Mouse (Mus musculus) retina, postnatal 7 days (tissue): ENCODE data around the gene Notch2.

ENCODE experiments used
- DNase-seq: peaks from one replicate; pipeline ENCODE4 v3.0.0-alpha.2; 2012; ENCODE audit warnings: low read depth, low spot score

Gene Notch2

DNA sequence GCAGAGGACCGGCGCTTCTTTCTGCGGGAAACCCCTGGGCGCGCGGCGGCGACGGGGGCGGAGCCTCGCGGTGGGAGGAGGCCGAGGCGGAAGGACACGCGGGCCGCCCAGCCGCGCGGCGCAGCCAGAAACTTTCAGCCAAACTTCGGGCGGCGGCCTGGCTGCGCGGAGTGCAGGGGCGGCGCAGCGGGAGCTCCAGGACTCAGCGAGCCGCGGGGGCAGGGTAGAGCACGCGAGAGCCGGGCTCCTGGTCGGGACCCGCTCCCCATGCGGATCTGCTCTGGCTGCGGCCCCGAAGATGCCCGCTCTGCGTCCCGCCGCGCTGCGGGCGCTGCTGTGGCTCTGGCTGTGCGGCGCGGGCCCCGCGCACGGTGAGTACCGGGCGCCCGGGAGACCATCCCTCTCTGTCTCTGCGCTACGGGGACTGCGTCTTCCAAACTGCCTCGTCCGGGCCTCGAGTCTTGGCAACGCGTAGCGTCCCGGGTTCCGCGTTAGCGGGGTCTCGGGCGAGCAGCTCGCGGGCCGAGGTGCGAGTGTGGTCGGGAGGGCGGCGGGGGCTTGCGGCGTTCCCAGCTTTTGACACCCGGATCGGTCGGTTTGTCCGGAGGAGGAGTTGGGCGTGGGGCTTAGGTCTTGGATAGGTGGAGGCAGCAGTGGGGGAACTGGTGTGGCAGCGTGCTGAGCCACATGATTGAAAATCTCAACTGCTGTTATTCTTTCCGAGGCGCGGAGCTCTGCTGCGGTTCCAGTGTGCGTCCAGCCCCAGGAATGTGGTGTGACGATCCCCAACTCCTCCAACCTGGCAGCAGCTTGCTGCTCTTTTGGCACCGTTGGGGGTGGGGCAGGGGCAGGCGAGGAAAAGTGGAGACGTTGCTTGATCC is at the start of gene Notch2:
Gene Notch2, plus strand, starts transcription at position 127 of the 881 bp plus-strand sequence.
- peak; percentile 85 for DNase-seq

DNA sequence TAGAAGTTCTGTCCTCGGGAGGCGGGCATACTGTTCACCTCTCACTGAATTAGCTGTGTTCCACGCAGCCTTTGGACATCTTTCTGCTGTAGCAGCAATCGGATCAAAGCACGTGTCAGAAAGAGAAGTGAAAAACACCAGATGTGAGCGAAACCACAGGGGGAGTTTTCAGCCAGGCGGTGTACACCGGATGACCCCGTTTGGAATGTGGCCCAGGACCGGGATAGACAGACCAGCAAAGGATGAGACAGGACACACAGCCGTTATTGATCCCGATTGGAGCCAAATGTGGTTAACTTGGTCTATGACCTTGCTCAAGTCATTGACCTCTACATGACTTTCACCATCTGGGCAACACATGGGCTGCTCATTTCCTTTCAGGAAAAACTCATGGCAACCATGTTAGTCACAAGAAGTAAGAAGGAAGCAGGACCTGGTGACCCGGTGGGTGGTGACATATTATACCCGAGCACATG is 48.4 kb upstream of the Notch2 start:
- DNase-seq: no peak

DNA sequence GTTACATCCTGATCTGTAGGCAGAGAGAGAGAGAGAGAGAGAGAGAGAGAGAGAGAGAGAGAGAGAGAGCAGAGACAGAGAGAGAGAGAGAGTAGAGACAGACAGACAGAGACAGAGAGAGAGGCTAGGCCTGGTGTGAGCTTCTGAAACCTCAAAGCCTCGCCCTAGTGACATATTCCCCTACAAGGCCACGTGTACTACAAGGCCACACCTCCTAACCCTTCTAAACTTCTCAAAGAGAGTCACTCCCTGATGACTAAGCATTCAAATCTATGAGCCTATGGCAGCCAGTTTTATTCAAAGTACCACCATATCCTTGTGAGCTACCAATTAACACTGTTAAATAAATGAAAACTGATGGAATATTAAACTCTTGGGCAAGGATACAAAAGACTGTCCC is 45.7 kb upstream of the Notch2 start:
- no peak for DNase-seq

DNA sequence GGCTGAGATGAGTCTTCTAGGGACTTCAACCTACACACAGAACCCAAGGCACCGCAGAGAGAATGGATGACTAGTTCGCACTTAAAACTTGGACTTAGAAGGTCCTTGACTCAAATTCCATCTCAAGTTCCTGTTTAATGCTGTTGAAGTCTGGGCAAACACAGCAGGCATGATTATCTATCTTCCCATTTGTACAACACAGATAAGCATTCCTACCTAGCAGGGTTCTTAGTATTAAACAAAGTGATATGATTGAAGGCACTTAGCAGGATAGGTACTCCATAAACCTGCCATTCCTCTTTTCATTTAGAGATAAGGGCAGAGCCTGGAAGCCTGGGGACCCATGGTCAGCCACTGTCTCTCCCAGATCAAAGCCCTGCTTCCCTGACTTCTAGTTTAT is 45.1 kb upstream of the Notch2 start:
- no peak for DNase-seq

DNA sequence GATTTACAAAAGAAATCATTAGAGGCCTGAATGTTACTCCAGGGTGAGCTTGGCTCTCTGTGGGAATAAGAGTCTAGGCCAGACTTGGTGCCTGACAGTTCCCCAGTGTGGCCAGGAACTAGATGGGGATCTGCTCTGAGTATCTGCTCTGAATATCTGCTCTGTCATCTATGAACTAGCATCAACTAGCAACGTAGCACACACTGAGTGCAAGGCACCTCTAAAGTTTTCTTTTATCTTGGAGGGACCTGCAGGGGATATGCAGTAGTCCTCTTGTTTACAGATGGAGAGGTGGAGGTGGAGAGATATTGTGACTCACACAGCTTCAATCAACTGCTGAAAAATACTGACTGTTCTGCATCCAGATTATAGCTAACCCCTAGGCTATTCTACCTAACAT is 44.3 kb upstream of the Notch2 start:
- DNase-seq: no peak

DNA sequence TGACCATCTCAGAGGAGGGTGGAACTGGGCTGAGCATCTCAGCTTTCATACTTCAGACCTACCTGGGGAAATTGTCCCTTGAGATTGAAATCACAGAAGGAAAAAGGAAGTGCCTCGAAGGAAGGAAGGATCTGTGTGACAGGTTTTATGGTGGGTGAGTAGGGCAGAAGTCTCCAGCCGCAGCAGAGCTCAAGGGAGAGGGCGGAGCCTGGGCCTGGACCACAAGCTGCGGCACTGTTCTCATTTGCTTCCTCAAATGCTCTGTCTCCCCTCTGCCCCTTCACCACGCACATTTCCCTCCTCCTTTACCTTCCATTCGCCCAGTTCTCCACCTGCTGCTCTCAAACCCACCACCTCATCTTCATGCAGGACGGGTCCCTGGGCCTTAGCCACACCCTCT is 42.2 kb upstream of the Notch2 start:
- DNase-seq: no peak

DNA sequence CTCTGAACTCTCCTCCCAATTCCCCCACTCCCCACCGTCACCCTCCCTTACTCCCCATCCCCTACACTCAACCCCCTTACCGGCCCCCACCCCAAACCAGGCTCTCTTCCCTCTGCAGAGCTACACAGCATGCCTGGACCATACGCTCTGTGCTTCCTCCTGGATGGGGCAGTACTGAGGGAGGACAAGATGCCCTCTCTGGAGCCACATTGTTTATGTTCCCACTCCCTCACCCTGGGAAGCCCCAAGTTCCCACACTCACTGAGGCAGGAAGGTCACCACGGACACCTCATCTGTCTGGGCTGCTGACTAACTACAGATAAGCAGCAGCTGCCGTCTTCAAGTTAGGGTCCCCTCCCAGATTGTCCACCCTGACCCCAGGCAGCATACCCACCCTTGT is 41.1 kb upstream of the Notch2 start:
- DNase-seq: no peak

DNA sequence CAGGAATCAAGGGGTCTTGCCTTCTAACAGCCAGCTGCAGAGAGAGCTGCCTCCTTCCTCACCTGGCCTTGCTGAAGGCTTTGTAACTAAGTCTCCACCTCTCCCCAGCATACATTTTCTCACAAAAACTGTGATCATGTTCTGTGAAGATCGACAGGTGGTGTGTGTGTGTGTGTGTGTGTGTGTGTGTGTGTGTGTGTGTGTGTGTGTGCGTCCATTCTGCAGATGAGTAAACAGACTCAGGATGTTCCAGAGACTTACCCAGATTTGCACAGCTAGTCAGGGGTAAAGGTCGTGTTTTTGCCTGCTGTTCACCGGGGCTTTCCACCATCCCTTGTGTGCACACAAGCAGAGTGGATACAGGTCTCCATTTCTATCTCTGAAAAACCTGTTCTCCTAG is 40.6 kb upstream of the Notch2 start:
- DNase-seq: no peak

DNA sequence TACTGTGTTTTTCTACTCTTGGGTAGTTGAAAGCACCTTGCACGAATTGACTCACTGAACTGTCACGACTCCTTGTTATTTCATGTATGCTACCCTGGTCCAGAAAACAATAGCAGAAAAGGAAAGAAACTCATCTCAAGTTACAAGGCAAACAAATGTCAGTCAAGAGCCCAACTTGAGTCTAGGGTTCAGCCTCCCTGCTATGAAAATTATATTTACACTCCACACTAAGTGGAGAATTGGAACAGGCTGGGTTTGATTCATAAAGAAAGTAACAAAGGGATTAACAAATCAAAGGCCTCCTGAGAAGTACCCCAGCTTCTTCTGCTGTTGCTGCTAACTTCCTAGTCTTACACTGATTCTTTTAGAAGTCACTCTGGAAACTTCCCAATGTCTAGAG is 40.0 kb upstream of the Notch2 start:
- no peak for DNase-seq

DNA sequence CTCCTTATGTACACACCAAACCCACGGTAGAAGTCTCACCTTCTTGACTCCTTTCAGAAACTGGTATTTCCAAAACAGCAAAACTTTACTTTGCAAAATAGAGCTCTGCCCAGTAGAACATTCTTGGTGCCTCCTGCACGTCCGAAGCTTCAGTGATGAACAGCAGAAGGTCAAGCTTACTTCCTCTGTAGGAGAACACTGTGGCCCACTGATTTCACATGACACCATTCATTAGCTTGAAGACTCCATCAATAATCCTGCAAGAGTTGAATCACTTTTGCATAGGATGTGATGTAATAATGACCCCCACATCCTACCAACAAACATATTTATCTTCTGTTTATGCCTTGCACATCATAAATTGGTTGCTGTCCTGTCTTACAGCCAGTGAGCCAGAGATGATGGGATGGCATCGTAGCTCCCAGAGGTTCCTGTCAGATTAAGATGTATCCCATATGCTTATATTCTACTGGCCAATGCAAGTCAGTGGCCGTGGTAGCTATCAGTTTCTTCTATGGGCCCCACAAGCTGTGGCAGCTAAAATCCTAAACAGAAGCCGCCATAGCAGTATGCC is 39.0 kb upstream of the Notch2 start:
- DNase-seq: no peak

DNA sequence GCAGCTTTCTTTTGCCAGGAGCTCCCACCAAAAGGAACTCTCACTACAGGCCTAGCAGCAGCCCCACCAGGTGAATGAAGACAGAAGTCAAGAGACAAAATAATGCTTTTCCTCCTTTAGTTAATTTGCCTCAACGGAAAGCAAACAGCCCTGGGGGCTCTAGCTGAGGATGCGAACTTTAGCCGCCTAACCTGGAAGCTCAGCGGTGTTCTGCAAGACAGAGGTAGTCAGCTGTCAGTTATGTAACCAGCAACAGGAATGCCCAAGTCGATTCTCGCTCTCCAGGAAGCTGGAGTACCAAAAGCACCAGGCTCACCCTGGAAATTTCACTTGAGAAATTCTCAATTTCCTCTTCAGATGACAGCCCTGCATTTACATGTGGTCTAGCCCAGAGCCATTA is 36.6 kb upstream of the Notch2 start:
- DNase-seq: no peak

DNA sequence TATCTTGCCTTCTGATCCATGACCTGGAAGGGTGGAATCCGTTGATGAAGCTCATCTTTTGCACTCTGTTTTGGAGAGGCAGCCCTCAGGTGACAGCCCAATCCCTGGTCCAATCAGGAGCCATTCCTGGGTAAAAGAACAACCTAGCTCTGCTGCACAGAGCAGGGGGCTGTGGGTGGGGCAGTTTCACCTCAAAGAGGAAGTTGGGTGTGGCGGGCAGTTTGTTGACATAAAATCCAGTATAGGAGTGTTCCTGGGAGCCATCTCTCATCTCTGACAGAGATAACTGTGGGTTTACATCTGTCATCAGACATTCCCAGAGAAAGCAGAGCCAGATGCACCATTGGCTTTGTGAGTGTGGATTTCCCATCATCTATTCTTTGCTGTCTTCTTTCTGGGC is 34.6 kb upstream of the Notch2 start:
- no peak for DNase-seq

DNA sequence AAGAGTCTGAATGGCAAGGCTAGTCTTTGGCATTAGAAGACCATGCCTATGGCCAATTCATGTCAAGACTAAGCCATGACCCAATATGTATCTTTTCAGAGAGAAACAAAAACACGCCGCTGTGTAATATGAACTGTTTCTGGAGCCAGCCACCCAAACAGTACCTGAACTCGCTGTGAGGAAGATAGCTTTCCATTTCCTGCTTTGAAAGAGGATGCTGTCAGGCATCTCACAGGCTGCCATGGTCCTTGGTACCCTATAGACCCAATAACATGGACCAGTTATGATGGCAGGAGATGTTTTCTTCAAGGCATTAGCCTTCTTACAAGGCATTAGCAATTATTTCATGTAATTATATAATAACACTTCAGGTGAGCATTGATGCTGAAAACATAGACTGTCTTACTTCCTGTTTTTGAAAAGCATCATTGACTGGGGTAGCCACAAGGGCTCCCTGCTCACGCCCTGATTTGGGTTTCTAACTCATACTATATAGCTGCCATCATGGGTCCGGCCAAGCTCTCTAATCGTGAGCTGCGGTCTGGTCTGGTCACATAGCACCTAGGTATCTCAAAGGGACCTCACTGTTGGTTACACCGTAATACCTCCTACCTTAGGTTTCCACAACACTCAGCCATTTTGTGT is 32.5 kb upstream of the Notch2 start:
- no peak for DNase-seq

DNA sequence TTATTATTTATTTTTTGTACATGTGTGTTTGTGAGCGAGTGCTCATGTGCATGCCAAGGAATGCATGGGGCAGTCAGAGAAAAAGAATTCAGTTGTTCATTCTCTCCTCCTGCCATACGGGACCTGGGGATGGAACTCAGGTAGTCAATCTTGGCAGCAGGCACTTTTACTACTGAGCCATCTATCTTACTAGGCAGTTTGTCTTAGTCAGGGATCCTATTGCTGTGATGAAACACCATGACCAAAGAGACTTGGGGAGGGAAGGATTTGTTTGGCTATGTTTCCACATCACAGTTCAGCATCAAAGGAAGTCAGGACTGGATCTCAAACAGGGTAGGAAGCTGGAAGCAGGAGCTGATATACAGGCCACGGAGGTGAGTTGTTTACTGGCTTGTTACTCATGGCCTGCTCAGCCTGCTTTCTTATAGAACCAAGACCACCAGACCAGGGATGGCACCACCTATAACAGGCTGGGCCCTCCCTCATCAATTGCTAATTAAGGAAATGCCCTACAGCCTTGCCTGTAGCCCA is 31.9 kb upstream of the Notch2 start:
- DNase-seq: no peak

DNA sequence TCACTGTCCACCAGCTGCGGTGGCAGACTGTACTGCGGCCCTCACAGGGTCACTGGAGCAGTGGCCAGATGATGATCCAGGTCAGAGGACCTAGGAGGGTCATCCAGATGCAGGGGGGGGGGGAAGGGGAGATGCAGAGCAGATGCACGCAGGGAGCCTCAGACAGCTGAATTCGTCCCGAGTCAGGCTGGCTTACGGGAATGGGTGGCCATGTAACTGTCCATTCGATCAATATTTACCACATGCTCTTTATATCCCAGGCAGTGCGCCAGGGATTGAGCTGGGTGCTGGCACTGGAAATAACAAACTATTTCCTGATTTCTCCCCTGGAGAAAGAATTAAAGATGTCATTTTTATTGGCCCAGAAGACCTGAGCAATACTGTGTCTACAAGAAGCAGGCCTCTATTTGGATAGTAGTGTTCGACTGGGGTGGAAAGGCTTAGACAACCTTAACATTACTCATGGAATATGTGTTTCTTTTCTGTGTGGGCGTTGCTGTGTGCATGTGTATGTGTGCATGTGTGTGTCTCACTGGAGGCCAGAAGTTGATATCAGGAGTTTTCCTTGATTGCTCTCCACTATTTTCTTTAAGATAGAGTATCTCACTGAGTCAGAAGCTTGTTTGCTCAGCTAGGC is 28.3 kb upstream of the Notch2 start:
- no peak for DNase-seq

DNA sequence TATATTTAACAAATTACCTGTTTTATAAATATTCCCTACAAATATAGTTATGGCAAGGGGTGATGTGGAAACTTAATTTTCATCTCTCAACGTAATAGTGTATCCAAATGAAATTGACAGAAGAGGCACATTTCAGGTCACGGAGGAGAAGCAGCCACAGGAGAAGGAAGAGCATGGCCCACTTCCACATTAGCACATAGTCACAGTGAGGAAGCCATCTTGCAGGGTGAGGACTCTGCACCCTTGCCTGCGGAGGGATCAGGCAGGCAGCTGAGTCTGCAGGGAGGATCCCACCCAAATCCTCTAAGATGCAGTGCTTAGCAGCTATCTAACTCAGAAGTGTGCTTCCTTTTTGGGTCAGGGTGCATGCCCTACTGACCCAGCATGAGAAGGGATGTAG is 27.6 kb upstream of the Notch2 start:
- no peak for DNase-seq

DNA sequence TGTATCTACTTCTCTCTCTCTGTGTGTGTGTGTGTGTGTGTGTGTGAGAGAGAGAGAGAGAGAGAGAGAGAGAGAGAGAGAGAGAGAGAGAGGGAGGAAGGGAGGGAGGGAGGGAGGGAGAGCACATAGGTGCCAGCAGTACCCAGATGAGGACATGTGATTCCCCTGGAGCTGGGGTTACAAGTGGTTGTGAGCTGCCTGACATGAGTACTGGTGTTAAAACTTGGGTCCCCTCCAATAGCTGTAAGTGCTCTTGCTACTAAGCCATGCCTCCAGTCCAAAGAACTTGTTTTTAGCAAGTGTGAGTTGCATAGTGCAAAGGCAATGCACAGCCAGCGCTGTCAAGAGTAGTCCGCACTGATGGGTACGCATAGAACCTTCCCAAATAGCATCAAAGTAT is 26.2 kb upstream of the Notch2 start:
- no peak for DNase-seq

DNA sequence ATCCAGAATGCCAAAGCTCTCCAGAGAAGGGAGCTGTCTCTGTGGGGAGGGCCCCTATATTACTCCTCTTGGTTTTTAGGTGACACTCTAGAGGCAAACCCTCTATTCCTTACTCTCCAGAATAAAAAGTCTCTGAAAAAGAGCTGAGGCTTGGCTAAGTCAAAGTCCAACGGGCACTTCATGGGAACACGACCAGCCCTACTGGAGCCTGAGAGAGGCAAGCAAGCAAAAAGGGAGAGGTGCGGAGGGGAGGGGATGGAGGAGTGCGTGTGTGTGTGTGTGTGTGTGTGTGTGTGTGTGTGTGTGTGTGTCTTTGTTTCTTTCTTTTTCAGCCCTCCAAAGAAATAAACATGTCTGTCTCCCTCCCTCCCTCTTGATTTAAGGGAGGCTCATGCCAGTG is 24.6 kb upstream of the Notch2 start:
- DNase-seq: no peak

DNA sequence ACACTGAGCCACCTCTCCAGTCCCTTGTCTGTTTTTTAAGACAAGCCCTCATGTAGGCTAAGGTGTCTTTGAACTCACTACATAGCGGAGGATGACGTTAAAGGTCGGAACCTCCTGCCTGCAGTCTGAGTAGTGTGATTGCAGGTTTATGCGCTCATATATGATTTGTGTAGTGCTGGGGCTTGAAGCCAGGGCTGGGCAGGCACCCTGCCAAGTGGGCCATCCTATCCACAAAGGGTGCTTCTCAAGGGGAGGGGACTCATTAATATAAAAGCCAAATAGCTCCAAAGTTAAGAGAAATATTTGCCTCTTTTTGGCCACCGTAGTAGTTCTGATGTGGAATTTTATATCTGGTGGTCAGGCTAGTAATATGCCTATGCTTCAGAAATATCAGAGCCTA is 22.8 kb upstream of the Notch2 start:
- no peak for DNase-seq

DNA sequence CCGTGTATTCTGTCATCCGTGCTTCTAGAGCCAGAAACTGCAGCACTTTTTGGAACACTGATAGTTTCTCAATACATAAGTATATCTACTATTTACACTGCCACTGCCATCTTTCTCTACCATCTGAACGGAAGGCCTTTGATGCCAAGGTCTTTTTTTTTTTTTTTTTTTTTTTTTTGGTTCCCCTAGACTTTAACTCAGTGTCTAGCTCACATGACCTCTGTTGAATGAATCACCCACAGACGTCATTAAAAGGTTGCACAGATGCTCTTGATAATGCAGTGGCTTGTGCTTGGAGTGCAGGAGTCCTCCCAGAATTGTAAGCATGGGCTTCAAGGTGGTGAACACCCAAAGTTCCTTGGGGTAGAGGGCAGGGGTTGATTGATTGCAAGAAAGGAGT is 21.0 kb upstream of the Notch2 start:
- no peak for DNase-seq

DNA sequence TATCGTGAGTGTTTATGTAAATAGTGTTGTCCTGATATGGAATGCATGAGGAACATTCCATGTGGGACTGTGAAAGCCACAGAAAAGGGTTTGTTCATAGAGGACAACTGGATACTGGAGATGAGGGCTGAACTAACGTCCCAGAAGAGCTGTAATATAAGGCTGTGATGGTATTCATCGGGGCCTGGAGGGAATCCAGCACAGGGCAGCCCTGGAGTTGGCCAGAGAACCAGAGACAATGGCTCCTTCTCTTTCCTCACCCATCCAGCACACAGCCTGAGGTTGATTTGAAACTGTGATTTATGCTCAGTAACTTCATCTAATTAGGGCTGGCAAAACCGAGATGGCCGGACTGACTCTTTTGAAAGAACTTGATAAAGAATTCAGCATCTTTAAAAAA is 20.1 kb upstream of the Notch2 start:
- DNase-seq: no peak

DNA sequence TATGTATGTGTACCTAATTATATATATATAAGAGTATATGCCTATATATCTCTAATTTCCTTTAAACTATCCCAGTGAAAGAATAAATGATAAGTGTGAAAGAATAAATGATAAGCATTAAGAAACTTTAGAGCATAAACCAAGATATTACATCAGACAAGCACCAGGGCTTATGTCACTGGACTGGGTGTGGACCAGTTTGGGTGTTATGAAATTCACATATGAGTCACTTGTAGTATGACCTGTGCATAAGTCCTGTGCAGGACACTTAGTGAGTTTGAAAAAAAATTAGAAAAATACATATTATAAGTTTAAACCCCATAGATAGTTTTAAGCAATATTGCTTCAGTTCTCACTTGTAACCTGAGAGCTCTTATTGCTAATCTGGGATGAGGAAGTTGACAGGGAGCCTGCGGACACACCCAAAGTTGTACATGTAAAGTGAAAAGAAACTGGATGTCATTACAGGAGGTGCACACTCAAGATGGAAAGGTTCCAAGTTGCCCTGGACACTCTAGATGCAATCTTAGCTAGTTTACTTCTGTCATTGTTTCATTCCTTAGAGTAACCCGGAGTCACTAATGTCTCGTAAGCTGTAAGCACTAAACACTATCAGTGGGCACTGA is 19.3 kb upstream of the Notch2 start:
- DNase-seq: no peak
